Mouse (Mus musculus) heart, adult 2 months (tissue): ENCODE data around the gene Ms4a6b. TPM values are rescaled to one million over a fixed set of nuclear protein-coding genes. Genes with fewer than 3 reads are reported as not detected.
A peak's percentile ranks its signal among the peaks of the same experiment; 100 is the strongest.
"Not testable (repeated sequence)": the region's sequence is repeated elsewhere in the genome, so short reads cannot be mapped to it uniquely, and the experiment has no call there.

Experiments
- DNase-seq, 2 experiments: peaks; one replicate each; pipeline ENCODE4 v3.0.0; 2021
- H3K27ac ChIP-seq: fragments of 200-600 bp; 2 replicates; pipeline ENCODE4 v1.8.1; 2022
- H3K27me3 ChIP-seq: fragments of 200-500 bp; 2 replicates; pipeline ENCODE4 v1.6.1; 2012; ENCODE audit warnings: mild to moderate bottlenecking, low read length, inconsistent platforms, mixed read lengths; ENCODE audit not compliant: control insufficient read depth, insufficient read depth
- H3K36me3 ChIP-seq: fragments of 200-500 bp; 2 replicates; pipeline ENCODE4 v1.6.1; 2012; ENCODE audit warnings: low read length, inconsistent platforms; ENCODE audit not compliant: control insufficient read depth, insufficient read depth
- H3K4me1 ChIP-seq: fragments of 200-500 bp; 2 replicates; pipeline ENCODE4 v1.6.1; 2011; ENCODE audit warnings: low read length; ENCODE audit not compliant: control insufficient read depth, insufficient read depth
- H3K4me3 ChIP-seq: fragments of 200-600 bp; 2 replicates; pipeline ENCODE4 v1.8.1; 2022
- H3K79me2 ChIP-seq: fragments of 200-500 bp; replicated peaks from 2 replicates; pipeline ENCODE4 v1.6.1; 2012; ENCODE audit warnings: mild to moderate bottlenecking, inconsistent platforms, low read length, moderate library complexity, mixed read lengths; ENCODE audit not compliant: control insufficient read depth, insufficient read depth
- H3K9ac ChIP-seq: fragments of 200-500 bp; 2 replicates; pipeline ENCODE4 v1.6.1; 2012; ENCODE audit warnings: low read depth, mild to moderate bottlenecking, control low read depth, inconsistent platforms, low read length, mixed read lengths
- CTCF ChIP-seq: fragments of 200-600 bp; IDR thresholded peaks from 2 replicates; pipeline ENCODE4 v1.8.1; 2022; ENCODE audit warnings: antibody characterized with exemption, mild to moderate bottlenecking, moderate library complexity
- EP300 ChIP-seq: fragments of 200-500 bp; IDR thresholded peaks from 2 replicates; pipeline ENCODE4 v1.6.1; 2011; ENCODE audit warnings: low read depth, low read length, control low read depth; ENCODE audit not compliant: insufficient read depth
- POLR2A ChIP-seq: fragments of 200-500 bp; IDR thresholded peaks from 2 replicates; pipeline ENCODE4 v1.6.1; 2011; ENCODE audit warnings: mild to moderate bottlenecking, low read depth, low read length, control low read depth; ENCODE audit not compliant: insufficient read depth
- WGBS: fragments of 180-500 bp; shearing (Covaris S2); methylation state at CpG from one replicate; pipeline ENCODE4 v1.1.7; 2018; 5-methylcytosine and 5-hydroxymethylcytosine counted together
- intact Hi-C: fragments of 180-260 bp; cut with DNase I; formaldehyde crosslinking; loops from one replicate; pipeline ENCODE4 v1.15.1; 2025
- long read RNA-seq: library from polyadenylated mRNA; stranded (forward); transcript quantifications from one replicate; pipeline ENCODE4 v2.0.0, GENCODE M21; 2021
- polyA plus RNA-seq: library from polyadenylated mRNA; depleted of rRNA; stranded (reverse); fragments of >200 nt; gene quantifications from 2 replicates; pipeline ENCODE4 v1.2.3, GENCODE M21; 2012; rRNA removed
- total RNA-seq, 2 experiments: library from RNA; stranded (reverse); gene quantifications; 2 replicates each; pipeline ENCODE4 v1.2.3; 2021

The Ms4a6b gene
- 1 to 10 TPM; 5.1 to 9.3 TPM for total RNA-seq
- polyA plus RNA-seq: 3.1 and 4.5 TPM in 2 replicates
- long read RNA-seq, partial matches to known transcripts: 0 of 5 reads
- long read RNA-seq, other reads (novel, unspliced or antisense): 1 of 5 reads

- H3K9ac ChIP-seq: no peak within 1 kb of the TSS
- H3K27me3 ChIP-seq: no peaks in the 10 kb centered on the region
- no peak within 1 kb of the TSS for H3K27ac ChIP-seq
- peaks cover 5% of the 10 kb centered on the region for H3K4me1 ChIP-seq
- intact Hi-C loops: no loop called here
- no peaks in the 10 kb centered on the region for H3K36me3 ChIP-seq
- DNase-seq: no peak
- no peaks in the 10 kb centered on the region for H3K79me2 ChIP-seq
- TF ChIP-seq EP300 (no peak), CTCF (no peak), POLR2A (no peak)
- no peak within 1 kb of the TSS for H3K4me3 ChIP-seq
Measured at GRCm38 (mm10) chr19:11516246-11516645, at the start of gene Ms4a6b. TSS of gene Ms4a6b (plus strand) at chr19:11516512.

- DNase-seq: peak in 1 of 2 experiments; percentile 29
- H3K9ac ChIP-seq, H3K27me3 ChIP-seq, H3K36me3 ChIP-seq, H3K27ac ChIP-seq, intact Hi-C loops, H3K79me2 ChIP-seq, H3K4me1 ChIP-seq, H3K4me3 ChIP-seq: not testable (repeated sequence)
- WGBS: 38% methylated on average over 1 of the region's 1 CpGs
Measured at GRCm38 (mm10) chr19:11468361-11468760, 48.0 kb upstream of the Ms4a6b start.

GRCm38 (mm10) chr19:11469215-11469614, 47.1 kb upstream of the Ms4a6b start, which contains the start of gene Ms4a6c:
TSS of gene Ms4a6c (plus strand) at chr19:11469366.
- H3K79me2 ChIP-seq, H3K36me3 ChIP-seq, H3K27me3 ChIP-seq, intact Hi-C loops, H3K4me3 ChIP-seq, H3K27ac ChIP-seq, H3K9ac ChIP-seq, DNase-seq, H3K4me1 ChIP-seq: not testable (repeated sequence)
- 60% methylated on average over 4 of the region's 4 CpGs for WGBS

GRCm38 (mm10) chr19:11479714-11480113, 36.6 kb upstream of the Ms4a6b start:
- WGBS: 82% methylated on average over 2 of the region's 2 CpGs
- intact Hi-C loops: no loop called here
- no peak overlapping the region for H3K4me3 ChIP-seq
- no peaks in the 10 kb centered on the region for H3K79me2 ChIP-seq
- no peak overlapping the region for H3K27ac ChIP-seq
- H3K9ac ChIP-seq: no peak overlapping the region
- H3K27me3 ChIP-seq: no peaks in the 10 kb centered on the region
- DNase-seq: no peak
- H3K4me1 ChIP-seq: no peaks in the 10 kb centered on the region
- H3K36me3 ChIP-seq: no peaks in the 10 kb centered on the region
- TF ChIP-seq POLR2A (no peak), EP300 (no peak), CTCF (no peak)

GRCm38 (mm10) chr19:11482684-11483083, 33.6 kb upstream of the Ms4a6b start:
- Histone ChIP-seq H3K27me3 (no peaks in the 10 kb centered on the region), H3K9ac (no peak overlapping the region), H3K79me2 (no peaks in the 10 kb centered on the region), H3K27ac (no peak overlapping the region), H3K4me1 (no peaks in the 10 kb centered on the region), H3K4me3 (no peak overlapping the region), H3K36me3 (no peaks in the 10 kb centered on the region)
- TF ChIP-seq POLR2A (no peak), EP300 (no peak), CTCF (no peak)
- 72% methylated on average over 2 of the region's 2 CpGs for WGBS
- no peak for DNase-seq
- intact Hi-C loops: no loop called here

GRCm38 (mm10) chr19:11483941-11484340, 32.4 kb upstream of the Ms4a6b start:
- Histone ChIP-seq H3K4me1 (no peaks in the 10 kb centered on the region), H3K79me2 (no peaks in the 10 kb centered on the region), H3K27ac (no peak overlapping the region), H3K36me3 (no peaks in the 10 kb centered on the region), H3K27me3 (no peaks in the 10 kb centered on the region), H3K9ac (no peak overlapping the region), H3K4me3 (no peak overlapping the region)
- TF ChIP-seq POLR2A: no peak
- no peak for TF ChIP-seq CTCF
- no peak for TF ChIP-seq EP300
- intact Hi-C loops: no loop called here
- DNase-seq: no peak
- 57% methylated on average over 4 of the region's 4 CpGs for WGBS
